Mouse (Mus musculus): ENCODE measurements around the gene Mrps31. TPM values are rescaled to one million over a fixed set of nuclear protein-coding genes. Genes with fewer than 3 reads are reported as not detected.

Gene Mrps31
- polyA plus RNA-seq, 1 experiment from 2014 or later: 33.7 TPM

GRCm38 (mm10) chr8:22395256-22395655 lies 15.9 kb upstream of the Mrps31 start:
- no peaks in the 10 kb centered on the region for H3K27me3 ChIP-seq (ENCODE audit: control insufficient read depth, insufficient read depth, low read length)
- H3K9me3 ChIP-seq (ENCODE audit: control insufficient read depth, low read length): no peaks in the 10 kb centered on the region
- DNase-seq (ENCODE audit: low spot score) (no peak), ATAC-seq (ENCODE audit: low FRiP score) (no peak)
- 94% methylated on average over 8 of the region's 8 CpGs for whole genome bisulfite sequencing
- H3K4me1 ChIP-seq (replicated peaks; ENCODE audit: control insufficient read depth, insufficient read depth, low read length): 0 out of 2 replicates have a peak, but pooled peaks cover 5% of the 10 kb centered on the region
- H3K9ac ChIP-seq: no peak overlapping the region
- no peak overlapping the region for H3K27ac ChIP-seq
- H3K4me2 ChIP-seq (replicated peaks): no peak overlapping the region
- no peak overlapping the region for H3K4me3 ChIP-seq (replicated peaks; ENCODE audit: low read length)
- no peaks in the 10 kb centered on the region for H3K36me3 ChIP-seq (replicated peaks; ENCODE audit: control insufficient read depth, insufficient read depth)

DNA sequence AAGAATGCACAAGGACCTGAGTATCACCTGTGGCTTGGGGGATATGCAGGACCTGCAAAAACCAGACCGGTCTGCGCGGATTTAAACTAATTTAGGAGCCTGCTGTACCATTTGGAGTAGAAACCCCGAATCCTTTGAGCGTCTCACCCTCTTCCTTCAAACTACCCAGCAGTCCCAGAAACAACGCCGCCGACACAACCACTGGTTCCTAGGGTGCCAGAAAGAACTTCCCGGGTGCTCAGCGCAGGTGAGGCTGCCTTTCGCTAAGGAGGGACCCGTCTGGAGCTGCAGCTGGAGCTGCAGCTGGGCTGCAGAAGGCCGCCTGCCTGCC lies 13.4 kb upstream of the Mrps31 start:
- Histone ChIP-seq H3K27me3 (ENCODE audit: control insufficient read depth, insufficient read depth, low read length) (no peaks in the 10 kb centered on the region), H3K9ac (peak overlapping the region; percentile 78), H3K4me2 (replicated peaks) (peak overlapping the region; percentile 88), H3K27ac (peak overlapping the region; percentile 76), H3K4me3 (replicated peaks; ENCODE audit: low read length) (peak overlapping the region; percentile 85), H3K9me3 (ENCODE audit: control insufficient read depth, low read length) (no peaks in the 10 kb centered on the region), H3K36me3 (replicated peaks; ENCODE audit: control insufficient read depth, insufficient read depth) (no peaks in the 10 kb centered on the region), H3K4me1 (replicated peaks; ENCODE audit: control insufficient read depth, insufficient read depth, low read length) (0 out of 2 replicates have a peak, but pooled peaks cover 5% of the 10 kb centered on the region)
- DNase-seq (ENCODE audit: low spot score): no peak
- no peak for ATAC-seq (ENCODE audit: low FRiP score)
- under 1% methylated on average over 13 of the region's 13 CpGs for WGBS

DNA sequence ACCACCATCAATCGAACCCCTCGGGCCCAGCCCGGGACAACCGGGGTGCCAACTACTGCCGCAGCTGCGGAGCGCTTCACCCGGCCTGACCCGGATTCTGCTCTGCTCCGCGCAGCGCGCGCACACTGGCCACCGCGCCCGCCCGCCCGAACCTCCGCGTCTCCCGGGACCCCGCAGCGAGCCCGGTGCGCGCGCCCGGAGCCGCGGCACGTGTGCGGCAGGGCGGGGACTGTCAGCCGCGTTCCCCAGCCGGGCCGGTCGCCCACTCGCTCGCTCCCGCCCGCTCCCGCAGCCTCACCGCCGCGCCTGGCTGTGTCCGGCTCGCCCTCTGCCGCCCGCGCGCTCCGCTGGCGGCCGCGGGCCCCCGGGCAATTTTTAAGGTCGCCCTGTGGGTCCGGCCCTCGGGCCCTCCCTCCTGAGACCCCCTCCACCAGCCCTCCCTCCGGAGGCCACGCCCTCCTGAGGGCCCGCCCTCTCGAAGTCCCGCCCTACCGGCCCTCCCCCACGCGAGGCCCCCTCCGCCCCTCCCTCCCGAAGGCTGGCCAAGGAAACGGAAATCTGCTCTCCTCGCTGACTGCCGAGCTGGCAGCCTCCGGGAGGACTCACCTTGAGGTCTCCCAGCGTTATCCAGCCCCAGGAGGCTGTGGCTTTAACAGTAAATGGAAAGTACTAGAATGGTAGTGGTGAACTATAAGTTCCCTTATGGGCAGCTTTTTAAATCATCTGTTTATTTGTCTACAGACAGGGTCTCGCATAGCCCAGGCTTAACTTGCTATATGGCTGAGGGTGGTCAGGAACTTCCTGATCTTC lies 12.8 kb upstream of the Mrps31 start, which contains the start of gene Slc25a15:
Slc25a15 (minus strand) TSS at position 456 of the 810 bp plus-strand sequence.
- 0 out of 2 replicates have a peak, but pooled peaks cover 5% of the 10 kb centered on the region for H3K4me1 ChIP-seq (replicated peaks; ENCODE audit: control insufficient read depth, insufficient read depth, low read length)
- no peaks in the 10 kb centered on the region for H3K36me3 ChIP-seq (replicated peaks; ENCODE audit: control insufficient read depth, insufficient read depth)
- under 1% methylated on average over 56 of the region's 77 CpGs for WGBS
- peak; percentile 83 for DNase-seq (ENCODE audit: low spot score)
- H3K9me3 ChIP-seq (ENCODE audit: control insufficient read depth, low read length): no peaks in the 10 kb centered on the region
- peak within 1 kb of the TSS; percentile 88 for H3K4me2 ChIP-seq (replicated peaks)
- peak within 1 kb of the TSS; percentile 85 for H3K4me3 ChIP-seq (replicated peaks; ENCODE audit: low read length)
- ATAC-seq (ENCODE audit: low FRiP score): peak; percentile 96
- no peaks in the 10 kb centered on the region for H3K27me3 ChIP-seq (ENCODE audit: control insufficient read depth, insufficient read depth, low read length)
- H3K27ac ChIP-seq: peak within 1 kb of the TSS; percentile 76
- peak within 1 kb of the TSS; percentile 78 for H3K9ac ChIP-seq

- Histone ChIP-seq H3K4me2 (replicated peaks) (peak overlapping the region; percentile 88), H3K4me1 (replicated peaks; ENCODE audit: control insufficient read depth, insufficient read depth, low read length) (0 out of 2 replicates have a peak, but pooled peaks cover 5% of the 10 kb centered on the region), H3K9ac (0 out of 2 replicates have a peak overlapping the region, but pooled peaks have one; percentile 78), H3K4me3 (replicated peaks; ENCODE audit: low read length) (peak overlapping the region; percentile 85), H3K9me3 (ENCODE audit: control insufficient read depth, low read length) (no peaks in the 10 kb centered on the region), H3K27me3 (ENCODE audit: control insufficient read depth, insufficient read depth, low read length) (no peaks in the 10 kb centered on the region), H3K36me3 (replicated peaks; ENCODE audit: control insufficient read depth, insufficient read depth) (no peaks in the 10 kb centered on the region), H3K27ac (no peak overlapping the region)
- DNase-seq (ENCODE audit: low spot score) (no peak), ATAC-seq (ENCODE audit: low FRiP score) (no peak)
- WGBS: 88% methylated on average over 8 of the region's 8 CpGs
Observed at GRCm38 (mm10) chr8:22399285-22399880, 11.8 kb upstream of the Mrps31 start.

GRCm38 (mm10) chr8:22400593-22400992 lies 10.6 kb upstream of the Mrps31 start:
- H3K27me3 ChIP-seq (ENCODE audit: control insufficient read depth, insufficient read depth, low read length): no peaks in the 10 kb centered on the region

GRCm38 (mm10) chr8:22403235-22403634 lies 7.9 kb upstream of the Mrps31 start:
- Histone ChIP-seq H3K9me3 (ENCODE audit: control insufficient read depth, low read length) (no peaks in the 10 kb centered on the region), H3K9ac (no peak overlapping the region), H3K4me2 (replicated peaks) (no peak overlapping the region), H3K36me3 (replicated peaks; ENCODE audit: control insufficient read depth, insufficient read depth) (no peaks in the 10 kb centered on the region), H3K4me3 (replicated peaks; ENCODE audit: low read length) (no peak overlapping the region), H3K27ac (no peak overlapping the region), H3K27me3 (ENCODE audit: control insufficient read depth, insufficient read depth, low read length) (no peaks in the 10 kb centered on the region), H3K4me1 (replicated peaks; ENCODE audit: control insufficient read depth, insufficient read depth, low read length) (no peaks in the 10 kb centered on the region)
- DNase-seq (ENCODE audit: low spot score) (no peak), ATAC-seq (ENCODE audit: low FRiP score) (no peak)
- WGBS: 91% methylated on average over 2 of the region's 2 CpGs

More at GRCm38 (mm10) chr8:22400593-22400992, 10.6 kb upstream of the Mrps31 start:
- WGBS: 88% methylated on average over 4 of the region's 4 CpGs
- ATAC-seq (ENCODE audit: low FRiP score) (no peak), DNase-seq (ENCODE audit: low spot score) (no peak)
- Histone ChIP-seq H3K27ac (no peak overlapping the region), H3K4me3 (replicated peaks; ENCODE audit: low read length) (no peak overlapping the region), H3K4me2 (replicated peaks) (no peak overlapping the region), H3K9me3 (ENCODE audit: control insufficient read depth, low read length) (no peaks in the 10 kb centered on the region), H3K36me3 (replicated peaks; ENCODE audit: control insufficient read depth, insufficient read depth) (no peaks in the 10 kb centered on the region), H3K9ac (no peak overlapping the region), H3K4me1 (replicated peaks; ENCODE audit: control insufficient read depth, insufficient read depth, low read length) (0 out of 2 replicates have a peak, but pooled peaks cover 5% of the 10 kb centered on the region)

GRCm38 (mm10) chr8:22405733-22406132 lies 5.4 kb upstream of the Mrps31 start:
- Histone ChIP-seq H3K36me3 (replicated peaks; ENCODE audit: control insufficient read depth, insufficient read depth) (no peaks in the 10 kb centered on the region), H3K9me3 (ENCODE audit: control insufficient read depth, low read length) (no peaks in the 10 kb centered on the region), H3K4me3 (replicated peaks; ENCODE audit: low read length) (no peak overlapping the region), H3K27ac (no peak overlapping the region), H3K27me3 (ENCODE audit: control insufficient read depth, insufficient read depth, low read length) (no peaks in the 10 kb centered on the region), H3K4me2 (replicated peaks) (no peak overlapping the region), H3K4me1 (replicated peaks; ENCODE audit: control insufficient read depth, insufficient read depth, low read length) (peaks cover 3% of the 10 kb centered on the region; the same call in 1 of the 2 replicates), H3K9ac (no peak overlapping the region)
- DNase-seq (ENCODE audit: low spot score): no peak
- 78% methylated on average over 6 of the region's 6 CpGs for WGBS
- no peak for ATAC-seq (ENCODE audit: low FRiP score)

DNA sequence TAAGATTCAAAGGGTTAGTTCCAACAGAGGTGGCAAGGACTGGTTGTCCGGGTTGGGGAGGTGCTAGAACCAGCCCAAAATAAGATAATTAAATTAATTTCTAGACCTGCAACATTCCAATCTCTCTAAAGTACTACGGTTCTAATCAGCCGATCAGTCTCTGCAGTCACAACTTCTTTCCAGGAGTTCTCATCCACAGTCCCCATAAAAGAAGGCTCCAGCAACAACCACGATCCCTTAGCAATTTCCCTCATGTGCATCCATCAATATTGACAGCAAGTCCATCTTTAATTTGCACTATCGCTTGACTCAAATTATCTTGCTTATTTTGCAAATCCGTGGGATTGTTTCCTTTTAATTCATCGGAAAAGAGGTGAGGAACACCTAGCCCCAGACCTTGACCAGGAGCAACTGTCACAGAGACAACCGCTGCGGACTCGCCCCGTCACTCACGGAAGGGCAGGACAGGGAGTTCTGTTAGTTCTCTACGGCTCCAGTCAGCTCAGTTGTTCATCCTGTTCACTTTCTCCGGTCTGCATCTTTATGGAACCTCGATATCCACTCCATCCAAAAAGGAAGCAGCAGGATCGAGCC lies 376 bp upstream of the Mrps31 start:
- peak overlapping the region; percentile 84 for H3K4me3 ChIP-seq (replicated peaks; ENCODE audit: low read length)
- peak overlapping the region; percentile 73 for H3K4me2 ChIP-seq (replicated peaks)
- peak; percentile 26 for DNase-seq (ENCODE audit: low spot score)
- H3K9ac ChIP-seq: peak overlapping the region; percentile 87
- H3K27ac ChIP-seq: peak overlapping the region; percentile 81; the same call in 1 of the 2 replicates
- no peaks in the 10 kb centered on the region for H3K27me3 ChIP-seq (ENCODE audit: control insufficient read depth, insufficient read depth, low read length)
- ATAC-seq (ENCODE audit: low FRiP score): peak; percentile 33; the same call in 1 of the 2 replicates
- peaks cover 17% of the 10 kb centered on the region for H3K4me1 ChIP-seq (replicated peaks; ENCODE audit: control insufficient read depth, insufficient read depth, low read length)
- peaks cover 12% of the 10 kb centered on the region; the same call in 1 of the 2 replicates for H3K36me3 ChIP-seq (replicated peaks; ENCODE audit: control insufficient read depth, insufficient read depth)
- H3K9me3 ChIP-seq (ENCODE audit: control insufficient read depth, low read length): no peaks in the 10 kb centered on the region
- WGBS: 17% methylated on average over 16 of the region's 16 CpGs

DNA sequence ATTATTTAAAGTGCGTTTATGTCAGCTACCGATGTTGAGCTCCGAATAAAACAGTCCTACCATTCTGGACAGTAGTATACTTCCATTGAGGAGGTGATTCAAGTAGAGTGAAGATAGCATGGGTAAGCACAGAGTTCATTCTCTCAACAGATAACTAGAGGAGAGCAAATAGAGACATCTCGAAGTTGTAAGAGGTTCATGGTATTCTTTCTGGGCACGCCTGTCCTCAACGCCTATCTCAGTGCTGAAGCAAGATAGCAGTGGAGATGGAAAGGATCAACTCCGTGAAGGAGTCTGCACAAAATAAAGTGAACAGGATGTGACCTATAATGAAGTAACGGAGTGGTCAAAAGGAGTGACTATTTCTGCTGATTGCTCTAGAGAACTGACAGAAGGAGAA lies 810 bp downstream of the Mrps31 start:
- Histone ChIP-seq H3K4me2 (replicated peaks) (peak overlapping the region; percentile 73), H3K9ac (peak overlapping the region; percentile 87), H3K4me1 (replicated peaks; ENCODE audit: control insufficient read depth, insufficient read depth, low read length) (peaks cover 17% of the 10 kb centered on the region), H3K27ac (no peak overlapping the region), H3K27me3 (ENCODE audit: control insufficient read depth, insufficient read depth, low read length) (no peaks in the 10 kb centered on the region), H3K36me3 (replicated peaks; ENCODE audit: control insufficient read depth, insufficient read depth) (peaks cover 23% of the 10 kb centered on the region), H3K4me3 (replicated peaks; ENCODE audit: low read length) (peak overlapping the region; percentile 84), H3K9me3 (ENCODE audit: control insufficient read depth, low read length) (no peaks in the 10 kb centered on the region)
- 27% methylated on average over 8 of the region's 8 CpGs for WGBS
- no peak for DNase-seq (ENCODE audit: low spot score)
- no peak for ATAC-seq (ENCODE audit: low FRiP score)
